Mouse (Mus musculus) lung, postnatal 0 days (tissue): ENCODE measurements at regions not wholly inside any gene's neighbourhood (a gene's known extent, or its start where the extent isn't known, plus 50 kb on each side); places are given as distances from the start of the nearest gene placed in this dataset.

Experiments used
- CTCF ChIP-seq: IDR thresholded peaks from 2 replicates; pipeline ENCODE4 v1.5.1; 2016; ENCODE audit warnings: antibody characterized with exemption, mild to moderate bottlenecking
- EP300 ChIP-seq: IDR thresholded peaks from 2 replicates; pipeline ENCODE4 v1.6.1; 2016; ENCODE audit warnings: antibody characterized with exemption, mild to moderate bottlenecking, control low read depth

DNA sequence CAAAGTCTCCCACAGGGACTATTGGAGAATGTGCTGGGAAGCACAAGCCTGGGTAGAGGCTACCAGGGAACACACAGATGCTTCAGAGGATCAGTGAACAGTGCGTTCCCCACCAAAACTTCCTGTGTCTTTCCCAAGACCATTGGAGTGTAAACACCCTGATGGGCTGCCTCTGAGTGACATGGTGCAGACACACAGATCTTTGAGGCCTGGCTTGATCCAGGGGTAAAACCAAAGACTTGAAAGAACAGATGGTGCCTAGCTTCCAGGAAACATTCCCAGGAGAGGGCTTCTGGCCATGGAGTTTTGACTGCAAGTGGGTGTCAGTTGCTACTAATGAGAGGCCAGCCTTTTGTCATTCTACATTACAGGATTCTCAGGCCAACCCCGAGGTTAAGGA, 214.1 kb downstream of the Epha4 start:
- no peak for TF ChIP-seq CTCF
- TF ChIP-seq EP300, result no peak
